Mouse (Mus musculus): ENCODE data around the gene Ptdss2. TPM values are rescaled to one million over a fixed set of nuclear protein-coding genes. Genes with fewer than 3 reads are reported as not detected.

The Ptdss2 gene
- total and polyA plus RNA-seq, 3 experiments: 16.9 to 44.9 TPM; not detected in 1

DNA sequence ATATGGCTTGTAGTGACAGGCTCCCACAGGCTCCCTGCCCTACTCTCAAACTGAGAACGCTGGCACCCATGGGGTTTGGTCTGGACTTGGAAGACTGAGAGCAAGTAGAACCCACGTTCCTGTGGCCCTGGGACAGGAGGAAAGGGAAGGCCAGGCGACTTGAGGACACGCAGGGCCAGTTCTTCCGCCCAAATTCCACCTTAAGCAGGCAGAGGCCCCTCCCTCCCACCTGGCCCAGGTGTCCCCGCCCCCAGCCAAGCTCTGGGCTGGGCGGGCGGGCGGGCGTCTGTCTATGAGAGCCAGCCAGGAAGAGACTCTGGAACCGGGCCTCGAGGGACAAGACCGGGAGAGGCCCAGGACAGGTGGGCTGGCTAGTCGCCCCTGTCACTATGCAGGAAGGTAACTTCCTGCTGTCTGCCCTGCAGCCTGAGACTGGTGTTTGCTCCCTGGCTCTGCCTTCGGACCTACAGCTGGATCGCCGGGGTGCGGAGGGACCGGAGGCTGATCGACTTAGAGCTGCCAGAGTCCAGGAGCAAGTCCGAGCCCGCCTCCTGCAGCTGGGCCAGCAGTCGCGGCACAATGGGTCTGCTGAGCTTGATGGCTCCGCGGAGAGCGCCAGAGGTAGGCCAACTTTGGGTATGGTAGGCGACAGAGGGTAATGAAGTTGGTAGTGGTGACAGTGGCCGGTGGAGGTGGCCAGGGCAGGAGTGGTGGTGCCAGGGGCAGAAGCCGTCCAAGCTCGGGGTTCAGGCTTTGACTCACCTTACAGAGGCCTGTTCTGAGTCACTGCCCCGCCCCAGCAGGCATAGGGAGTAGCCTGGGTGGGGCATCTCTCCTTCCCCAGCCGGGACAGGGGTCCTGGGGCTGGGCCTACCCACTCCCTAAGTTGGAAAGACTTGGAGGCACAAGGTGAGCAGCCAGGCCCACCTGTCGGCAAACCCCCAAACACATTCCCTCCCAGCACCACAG is 42.4 kb upstream of the Ptdss2 start:
- DNase-seq (ENCODE audit: low read depth, low spot score): no peak
- Histone ChIP-seq H3K27me3 (ENCODE audit: control insufficient read depth in 1 of 2, insufficient read depth in 2 of 2, low read length in 2 of 2) (peaks cover 0 to 2% of the 10 kb centered on the region in 2 experiments; a peak in 3 of 4 replicates), H3K9ac (ENCODE audit: control insufficient read depth, low read depth, low read length, poor library complexity, severe bottlenecking) (no peak overlapping the region), H3K9me3 (replicated peaks; ENCODE audit: insufficient read depth, low read length) (no peaks in the 10 kb centered on the region), H3K4me1 (ENCODE audit: control insufficient read depth in 1 of 2, insufficient read depth in 2 of 2, low read length in 2 of 2) (no peaks in the 10 kb centered on the region), H3K36me3 (ENCODE audit: control insufficient read depth in 1 of 2, insufficient read depth in 2 of 2, low read length in 2 of 2) (no peaks in the 10 kb centered on the region), H3K27ac (ENCODE audit: control insufficient read depth, low read depth, low read length) (no peak overlapping the region), H3K79me2 (ENCODE audit: control insufficient read depth, insufficient read depth, low read length, poor library complexity) (no peaks in the 10 kb centered on the region), H3K4me3 (ENCODE audit: control insufficient read depth in 1 of 2, insufficient read depth in 1 of 2, low read depth in 2 of 2, low read length in 2 of 2) (no peak overlapping the region)
- no peak for TF ChIP-seq NELFE (IDR thresholded peaks at IDR 0.05; ENCODE audit: low read depth, low read length)
- no peak for TF ChIP-seq KAT2A (conservative IDR thresholded peaks at IDR 0.05; ENCODE audit: low read depth, low read length)
- no peak for TF ChIP-seq BHLHE40 (IDR thresholded peaks at IDR 0.05; ENCODE audit: borderline replicate concordance, low read depth, low read length)
- no peak for TF ChIP-seq SIN3A (IDR thresholded peaks at IDR 0.05; ENCODE audit: low read length)
- TF ChIP-seq SMC3 (IDR thresholded peaks at IDR 0.05; ENCODE audit: low read depth, low read length): no peak
- TF ChIP-seq TAL1 (IDR thresholded peaks at IDR 0.05; ENCODE audit: low read length): no peak
- TF ChIP-seq USF1 (IDR thresholded peaks at IDR 0.05; ENCODE audit: low read depth, low read length): no peak
- no peak for TF ChIP-seq RAD21 (IDR thresholded peaks at IDR 0.05; ENCODE audit: low read depth, low read length)

DNA sequence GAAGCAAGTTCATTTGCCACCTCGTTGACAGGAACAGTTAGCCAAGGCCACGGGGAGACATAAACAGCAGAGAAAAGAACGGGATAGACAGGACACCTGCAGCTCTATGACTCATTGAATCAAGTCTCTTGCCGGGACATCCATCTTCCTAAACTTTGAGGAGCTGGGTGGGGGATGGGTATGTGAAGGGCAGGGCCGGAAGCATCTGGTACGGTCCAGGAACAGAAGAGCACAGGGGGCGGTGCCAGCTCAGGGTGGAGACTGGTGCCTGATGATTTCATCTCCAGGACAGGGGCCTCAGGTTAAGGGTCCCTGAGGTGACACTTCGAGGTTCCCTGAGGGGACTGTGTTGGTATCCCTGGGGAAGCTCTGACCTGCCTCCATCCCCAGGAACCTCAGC is 34.3 kb upstream of the Ptdss2 start:
- H3K9ac ChIP-seq (ENCODE audit: control insufficient read depth, low read depth, low read length, poor library complexity, severe bottlenecking): no peak overlapping the region
- H3K27me3 ChIP-seq (ENCODE audit: control insufficient read depth in 1 of 2, insufficient read depth in 2 of 2, low read length in 2 of 2): no peaks in the 10 kb centered on the region
- no peak overlapping the region for H3K4me3 ChIP-seq (ENCODE audit: control insufficient read depth in 1 of 2, insufficient read depth in 1 of 2, low read depth in 2 of 2, low read length in 2 of 2)
- TF ChIP-seq MAX (IDR thresholded peaks at IDR 0.05; ENCODE audit: low read length): no peak
- no peak for TF ChIP-seq MAFK (IDR thresholded peaks at IDR 0.05; ENCODE audit: borderline replicate concordance, low read depth, low read length)
- no peak for TF ChIP-seq ETS1 (IDR thresholded peaks at IDR 0.05; ENCODE audit: low read depth, low read length)
- TF ChIP-seq MXI1 (IDR thresholded peaks at IDR 0.05; ENCODE audit: low read depth, low read length): no peak
- TF ChIP-seq SIN3A (IDR thresholded peaks at IDR 0.05; ENCODE audit: low read length): no peak
- no peak for TF ChIP-seq GABPA (IDR thresholded peaks at IDR 0.05; ENCODE audit: low read depth, low read length)
- TF ChIP-seq MYC (IDR thresholded peaks at IDR 0.05; ENCODE audit: low read depth, low read length): no peak
- TF ChIP-seq ZKSCAN1 (IDR thresholded peaks at IDR 0.05; ENCODE audit: low read depth, low read length): no peak
- no peak for TF ChIP-seq RCOR1 (IDR thresholded peaks at IDR 0.05; ENCODE audit: low read depth, low read length)
- no peak for DNase-seq (ENCODE audit: low read depth, low spot score)
- H3K4me1 ChIP-seq (ENCODE audit: control insufficient read depth in 1 of 2, insufficient read depth in 2 of 2, low read length in 2 of 2): peaks cover 0 to 4% of the 10 kb centered on the region in 2 experiments; a peak in 2 of 4 replicates
- no peak overlapping the region for H3K27ac ChIP-seq (ENCODE audit: control insufficient read depth, low read depth, low read length)
- peaks cover 0 to 3% of the 10 kb centered on the region in 2 experiments; a peak in 2 of 4 replicates for H3K36me3 ChIP-seq (ENCODE audit: control insufficient read depth in 1 of 2, insufficient read depth in 2 of 2, low read length in 2 of 2)
- no peaks in the 10 kb centered on the region for H3K9me3 ChIP-seq (replicated peaks; ENCODE audit: insufficient read depth, low read length)
- no peaks in the 10 kb centered on the region for H3K79me2 ChIP-seq (ENCODE audit: control insufficient read depth, insufficient read depth, low read length, poor library complexity)

All from MEL (cell line).